Mouse (Mus musculus) cerebellum, adult 2 months (tissue): ENCODE results near the gene Lipt1. TPM values are rescaled to one million over a fixed set of nuclear protein-coding genes. Genes with fewer than 3 reads are reported as not detected.

ENCODE experiments used
- DNase-seq, 2 experiments: peaks; one replicate each; pipeline ENCODE4 v3.0.0; 2021
- H3K27ac ChIP-seq: fragments of 200-500 bp; 2 replicates; pipeline ENCODE4 v1.5.1; 2012; ENCODE audit warnings: low read length, control low read depth, inconsistent platforms; ENCODE audit not compliant: insufficient read depth
- H3K27me3 ChIP-seq: fragments of 200-500 bp; 2 replicates; pipeline ENCODE4 v1.6.1; 2012; ENCODE audit warnings: inconsistent platforms, mild to moderate bottlenecking, low read length, moderate library complexity; ENCODE audit not compliant: control insufficient read depth, insufficient read depth
- H3K4me1 ChIP-seq: fragments of 200-500 bp; 2 replicates; pipeline ENCODE4 v1.6.1; 2011; ENCODE audit warnings: low read length; ENCODE audit not compliant: control insufficient read depth, insufficient read depth
- H3K4me3 ChIP-seq: fragments of 200-500 bp; replicated peaks from 2 replicates; pipeline ENCODE3; 2011; ENCODE audit warnings: mild to moderate bottlenecking, low read depth, low read length, control low read depth; ENCODE audit not compliant: insufficient read depth
- CTCF ChIP-seq: fragments of 200-500 bp; IDR thresholded peaks from 2 replicates; pipeline ENCODE4 v1.5.1; 2011; ENCODE audit warnings: low read depth, mild to moderate bottlenecking, control low read depth, low read length, moderate library complexity, borderline replicate concordance; ENCODE audit not compliant: insufficient read depth
- POLR2A ChIP-seq: fragments of 200-500 bp; IDR thresholded peaks from 2 replicates; pipeline ENCODE4 v1.6.1; 2011; ENCODE audit warnings: low read length, control low read depth, borderline replicate concordance; ENCODE audit not compliant: insufficient read depth
- WGBS: fragments of 180-500 bp; shearing (Covaris S2); methylation state at CpG from one replicate; pipeline ENCODE4 v1.1.7; 2018; 5-methylcytosine and 5-hydroxymethylcytosine counted together
- polyA plus RNA-seq: library from polyadenylated mRNA; depleted of rRNA; stranded (reverse); fragments of >200 nt; gene quantifications from 2 replicates; pipeline ENCODE4 v1.2.3, GENCODE M21; 2012

The Lipt1 gene
- polyA plus RNA-seq, 1 experiment, result 5.9 TPM

- TF ChIP-seq POLR2A (no peak), CTCF (peak; percentile 60)
- Histone ChIP-seq H3K4me3 (no peak overlapping the region), H3K27ac (no peak overlapping the region), H3K4me1 (no peaks in the 10 kb centered on the region; the same call in 1 of the 2 replicates), H3K27me3 (no peaks in the 10 kb centered on the region)
- WGBS, result 95% methylated on average over 1 of the region's 1 CpGs
- peak; percentile 38 to 48 for DNase-seq
These were observed 4.5 kb upstream of the Lipt1 start for GRCm38 (mm10) chr1:37867056-37867455.

- Histone ChIP-seq H3K27me3 (no peaks in the 10 kb centered on the region), H3K4me1 (no peaks in the 10 kb centered on the region; the same call in 1 of the 2 replicates), H3K4me3 (no peak overlapping the region), H3K27ac (no peak overlapping the region)
- DNase-seq, result no peak
- WGBS, result 67% methylated on average over 10 of the region's 10 CpGs
- TF ChIP-seq CTCF, result no peak
- TF ChIP-seq POLR2A, result no peak
These were observed 3.7 kb upstream of the Lipt1 start for GRCm38 (mm10) chr1:37867684-37868322.

- 59% methylated on average over 10 of the region's 10 CpGs for WGBS
- H3K4me3 ChIP-seq, result no peak overlapping the region
- no peaks in the 10 kb centered on the region for H3K27me3 ChIP-seq
- TF ChIP-seq CTCF (no peak), POLR2A (no peak)
- no peak for DNase-seq
- no peaks in the 10 kb centered on the region; the same call in 1 of the 2 replicates for H3K4me1 ChIP-seq
- no peak overlapping the region for H3K27ac ChIP-seq
These were observed 2.9 kb upstream of the Lipt1 start for GRCm38 (mm10) chr1:37868640-37869039.

GRCm38 (mm10) chr1:37869362-37869761 is 2.2 kb upstream of the Lipt1 start:
- DNase-seq, result no peak
- Histone ChIP-seq H3K4me3 (no peak overlapping the region), H3K27ac (no peak overlapping the region), H3K4me1 (no peaks in the 10 kb centered on the region), H3K27me3 (no peaks in the 10 kb centered on the region)
- WGBS, result 50% methylated on average over 2 of the region's 2 CpGs
- TF ChIP-seq CTCF (no peak), POLR2A (no peak)

GRCm38 (mm10) chr1:37872131-37873067 is 861 bp downstream of the Lipt1 start:
- 4% methylated on average over 33 of the region's 33 CpGs for WGBS
- no peaks in the 10 kb centered on the region for H3K4me1 ChIP-seq
- TF ChIP-seq POLR2A (peak; percentile 40; the same call in 1 of the 2 replicates), CTCF (no peak)
- H3K27me3 ChIP-seq, result no peaks in the 10 kb centered on the region
- peak; percentile 78 to 80 for DNase-seq
- H3K27ac ChIP-seq, result no peak overlapping the region; the same call in 1 of the 2 replicates
- H3K4me3 ChIP-seq, result peak overlapping the region; percentile 69

GRCm38 (mm10) chr1:37873157-37873556 is 1.6 kb downstream of the Lipt1 start:
- H3K4me3 ChIP-seq, result no peak overlapping the region
- H3K27ac ChIP-seq, result no peak overlapping the region
- no peak for DNase-seq
- WGBS, result 94% methylated on average over 4 of the region's 4 CpGs
- H3K4me1 ChIP-seq, result no peaks in the 10 kb centered on the region
- no peak for TF ChIP-seq POLR2A
- no peak for TF ChIP-seq CTCF
- H3K27me3 ChIP-seq, result no peaks in the 10 kb centered on the region

GRCm38 (mm10) chr1:37877736-37878460 is 6.4 kb downstream of the Lipt1 start:
- Histone ChIP-seq H3K4me1 (no peaks in the 10 kb centered on the region), H3K27me3 (no peaks in the 10 kb centered on the region), H3K4me3 (no peak overlapping the region), H3K27ac (no peak overlapping the region)
- no peak for DNase-seq
- no peak for TF ChIP-seq CTCF
- no peak for TF ChIP-seq POLR2A
- 74% methylated on average over 13 of the region's 13 CpGs for WGBS
